Mouse (Mus musculus) heart, embryonic 14.5 days (tissue): ENCODE measurements at regions not wholly inside any gene's neighbourhood (a gene's known extent, or its start where the extent isn't known, plus 50 kb on each side); places are given as distances from the start of the nearest gene placed in this dataset.

ENCODE experiments used
- ATAC-seq: fragments of 200-750 bp; cut with Nextera tagmentation; 2 replicates; pipeline ENCODE4 v1.8.0; 2017; ENCODE audit warnings: low read depth, moderate TSS enrichment; ENCODE audit not compliant: insufficient number of reproducible peaks, insufficient read depth, low FRiP score
- H3K27ac ChIP-seq, 2 experiments: fragments of 200-500 bp in 1 of 2; fragments of 300-500 bp in 1 of 2; sonication (generic) in 1 of 2; replicated peaks in 1 of 2; 2 replicates each; pipeline ENCODE4 v1.5.1; 2012 to 2014; ENCODE audit warnings: low read depth in 2 of 2, low read length in 2 of 2, control low read depth in 1 of 2, mild to moderate bottlenecking in 1 of 2, mixed read lengths in 1 of 2; ENCODE audit not compliant: control insufficient read depth in 1 of 2, insufficient read depth in 1 of 2
- H3K27me3 ChIP-seq: fragments of 300-500 bp; sonication (generic); 2 replicates; pipeline ENCODE4 v1.6.1; 2014; ENCODE audit warnings: mild to moderate bottlenecking, low read length, control low read depth; ENCODE audit not compliant: control insufficient read depth, insufficient read depth
- H3K36me3 ChIP-seq: fragments of 300-500 bp; sonication (generic); 2 replicates; pipeline ENCODE4 v1.6.1; 2014; ENCODE audit warnings: mild to moderate bottlenecking, control low read depth, low read length, mixed read lengths; ENCODE audit not compliant: control insufficient read depth, insufficient read depth
- H3K4me1 ChIP-seq, 2 experiments: fragments of 200-500 bp in 1 of 2; fragments of 300-500 bp in 1 of 2; sonication (generic) in 1 of 2; 2 replicates each; pipeline ENCODE4 v1.6.1; 2012 to 2014; ENCODE audit warnings: low read length in 2 of 2, control low read depth in 1 of 2, mixed read lengths in 1 of 2; ENCODE audit not compliant: control insufficient read depth in 2 of 2, insufficient read depth in 2 of 2
- H3K4me2 ChIP-seq: fragments of 300-500 bp; sonication (generic); 2 replicates; pipeline ENCODE4 v1.6.1; 2014; ENCODE audit warnings: mild to moderate bottlenecking, low read length
- H3K4me3 ChIP-seq, 2 experiments: fragments of 200-500 bp in 1 of 2; fragments of 300-500 bp in 1 of 2; sonication (generic) in 1 of 2; 2 replicates each; pipeline ENCODE4 v1.5.1; 2012 to 2014; ENCODE audit warnings: low read length in 2 of 2, mild to moderate bottlenecking in 2 of 2, control low read depth in 1 of 2, low read depth in 1 of 2, moderate library complexity in 1 of 2; ENCODE audit not compliant: control insufficient read depth in 1 of 2, insufficient read depth in 1 of 2
- H3K9ac ChIP-seq: fragments of 300-500 bp; sonication (generic); 2 replicates; pipeline ENCODE4 v1.6.1; 2014; ENCODE audit warnings: mild to moderate bottlenecking, low read length
- H3K9me3 ChIP-seq: fragments of 300-500 bp; sonication (generic); 2 replicates; pipeline ENCODE4 v1.6.1; 2016; ENCODE audit warnings: low read length, control low read depth; ENCODE audit not compliant: control insufficient read depth
- WGBS: fragments of 180-500 bp; shearing (Covaris S2); extraction: QIAGEN DNeasy Blood & Tissue Kit; methylation state at CpG from one replicate; pipeline ENCODE4 v1.1.7; 2014; 5-methylcytosine and 5-hydroxymethylcytosine counted together

- Histone ChIP-seq H3K9ac (no peak overlapping the region), H3K4me2 (no peak overlapping the region), H3K4me1 (no peaks in the 10 kb centered on the region), H3K27ac (no peak overlapping the region), H3K27me3 (no peaks in the 10 kb centered on the region), H3K4me3 (no peak overlapping the region), H3K36me3 (no peaks in the 10 kb centered on the region), H3K9me3 (no peaks in the 10 kb centered on the region)
- 45% methylated on average over 5 of the region's 5 CpGs for WGBS
- no peak for ATAC-seq
These were observed 130.5 kb downstream of the Efnb2 start for GRCm38 (mm10) chr8:8530540-8530939.

GRCm38 (mm10) chr8:8521532-8521931, 139.5 kb downstream of the Efnb2 start:
- H3K4me3 ChIP-seq, result no peak overlapping the region
- no peak overlapping the region for H3K4me2 ChIP-seq
- no peak overlapping the region for H3K9ac ChIP-seq
- no peaks in the 10 kb centered on the region for H3K27me3 ChIP-seq
- WGBS, result 63% methylated on average over 1 of the region's 1 CpGs
- no peaks in the 10 kb centered on the region for H3K36me3 ChIP-seq
- ATAC-seq, result no peak
- H3K27ac ChIP-seq, result no peak overlapping the region
- peaks cover 5 to 9% of the 10 kb centered on the region in 2 experiments; a peak in 2 of 4 replicates for H3K4me1 ChIP-seq
- H3K9me3 ChIP-seq, result no peaks in the 10 kb centered on the region

- 92% methylated on average over 3 of the region's 3 CpGs for WGBS
These were observed 141.3 kb downstream of the Efnb2 start for GRCm38 (mm10) chr8:8519772-8520191.

GRCm38 (mm10) chr8:8517599-8517998, 143.4 kb downstream of the Efnb2 start:
- no peak overlapping the region for H3K4me3 ChIP-seq
- H3K4me1 ChIP-seq, result peaks cover 5 to 9% of the 10 kb centered on the region in 2 experiments; a peak in 2 of 4 replicates
- H3K4me2 ChIP-seq, result no peak overlapping the region
- ATAC-seq, result no peak
- H3K27me3 ChIP-seq, result no peaks in the 10 kb centered on the region
- WGBS, result 63% methylated on average over 2 of the region's 2 CpGs
- no peak overlapping the region for H3K27ac ChIP-seq
- H3K36me3 ChIP-seq, result no peaks in the 10 kb centered on the region
- H3K9ac ChIP-seq, result no peak overlapping the region
- H3K9me3 ChIP-seq, result no peaks in the 10 kb centered on the region

More at GRCm38 (mm10) chr8:8519772-8520191, 141.3 kb downstream of the Efnb2 start:
- H3K4me3 ChIP-seq, result no peak overlapping the region
- H3K4me2 ChIP-seq, result no peak overlapping the region
- no peak overlapping the region for H3K9ac ChIP-seq
- peaks cover 5 to 9% of the 10 kb centered on the region in 2 experiments; a peak in 2 of 4 replicates for H3K4me1 ChIP-seq
- no peak overlapping the region for H3K27ac ChIP-seq
- H3K27me3 ChIP-seq, result no peaks in the 10 kb centered on the region
- ATAC-seq, result no peak
- no peaks in the 10 kb centered on the region for H3K36me3 ChIP-seq
- no peaks in the 10 kb centered on the region for H3K9me3 ChIP-seq

- H3K9me3 ChIP-seq, result no peaks in the 10 kb centered on the region
- H3K9ac ChIP-seq, result no peak overlapping the region
- H3K27me3 ChIP-seq, result no peaks in the 10 kb centered on the region
- 37% methylated on average over 1 of the region's 1 CpGs for WGBS
- no peaks in the 10 kb centered on the region for H3K36me3 ChIP-seq
- peaks cover 1 to 2% of the 10 kb centered on the region in 2 experiments; a peak in 1 of 4 replicates for H3K4me1 ChIP-seq
- no peak for ATAC-seq
- no peak overlapping the region for H3K27ac ChIP-seq
- H3K4me3 ChIP-seq, result no peak overlapping the region
- no peak overlapping the region for H3K4me2 ChIP-seq
These were observed 144.8 kb downstream of the Efnb2 start for GRCm38 (mm10) chr8:8516272-8516671.

- Histone ChIP-seq H3K4me2 (no peak overlapping the region), H3K27me3 (no peaks in the 10 kb centered on the region; the same call in 1 of the 2 replicates), H3K4me3 (no peak overlapping the region), H3K4me1 (no peaks in the 10 kb centered on the region; a peak in 1 of 4 replicates), H3K9ac (no peak overlapping the region), H3K27ac (no peak overlapping the region), H3K9me3 (0 out of 2 replicates have a peak, but pooled peaks cover 3% of the 10 kb centered on the region), H3K36me3 (no peaks in the 10 kb centered on the region)
- 89% methylated on average over 9 of the region's 9 CpGs for WGBS
- ATAC-seq, result no peak
These were observed 161.1 kb downstream of the Efnb2 start for GRCm38 (mm10) chr8:8499921-8500320.

GRCm38 (mm10) chr8:8498753-8499152, 162.3 kb downstream of the Efnb2 start:
- no peaks in the 10 kb centered on the region for H3K36me3 ChIP-seq
- ATAC-seq, result no peak
- no peak overlapping the region for H3K4me3 ChIP-seq
- H3K9me3 ChIP-seq, result 0 out of 2 replicates have a peak, but pooled peaks cover 3% of the 10 kb centered on the region
- no peak overlapping the region for H3K27ac ChIP-seq
- H3K9ac ChIP-seq, result no peak overlapping the region
- WGBS, result 41% methylated on average over 5 of the region's 5 CpGs
- no peaks in the 10 kb centered on the region; the same call in 1 of the 2 replicates for H3K27me3 ChIP-seq
- no peak overlapping the region for H3K4me2 ChIP-seq
- H3K4me1 ChIP-seq, result no peaks in the 10 kb centered on the region; a peak in 1 of 4 replicates

GRCm38 (mm10) chr8:8495472-8495871, 165.6 kb downstream of the Efnb2 start:
- H3K9ac ChIP-seq, result no peak overlapping the region
- H3K4me1 ChIP-seq, result peaks cover 0 to 3% of the 10 kb centered on the region in 2 experiments; a peak in 1 of 4 replicates
- WGBS, result 55% methylated on average over 7 of the region's 7 CpGs

More at GRCm38 (mm10) chr8:8495472-8495871, 165.6 kb downstream of the Efnb2 start:
- Histone ChIP-seq H3K27ac (no peak overlapping the region), H3K27me3 (no peaks in the 10 kb centered on the region; the same call in 1 of the 2 replicates), H3K4me2 (no peak overlapping the region), H3K9me3 (no peaks in the 10 kb centered on the region), H3K4me3 (no peak overlapping the region), H3K36me3 (no peaks in the 10 kb centered on the region)
- ATAC-seq, result no peak
